Mouse (Mus musculus): ENCODE measurements around the gene Vmn1r233.

The Vmn1r233 gene

DNA sequence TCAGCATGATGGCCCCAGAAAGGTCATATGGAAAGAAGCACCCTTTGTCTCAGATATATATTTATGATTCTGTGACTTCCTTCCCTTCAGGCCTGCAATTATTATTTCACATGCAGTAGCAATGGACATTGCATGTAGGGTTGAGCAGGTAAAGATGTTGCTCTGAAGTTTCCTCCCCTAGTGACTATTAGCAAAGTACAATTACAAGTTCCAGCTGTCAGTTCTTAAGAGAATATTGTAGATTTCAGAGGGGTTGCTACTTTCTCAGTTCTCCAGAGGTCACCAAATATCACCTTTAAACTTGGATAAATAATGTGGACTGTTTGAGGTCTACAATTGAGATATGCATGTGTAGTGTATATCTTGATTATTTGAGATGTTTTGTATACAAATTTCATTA lies at the start of gene Vmn1r233:
Gene Vmn1r233 (minus strand): TSS at position 101 of the 400 bp plus-strand sequence.
- no peak for DNase-seq (ENCODE audit: low read depth, low spot score)

GRCm38 (mm10) chr17:21018410-21019080 lies 22.3 kb upstream of the Vmn1r233 start:
- DNase-seq (ENCODE audit: low read depth, low spot score), result no peak

DNA sequence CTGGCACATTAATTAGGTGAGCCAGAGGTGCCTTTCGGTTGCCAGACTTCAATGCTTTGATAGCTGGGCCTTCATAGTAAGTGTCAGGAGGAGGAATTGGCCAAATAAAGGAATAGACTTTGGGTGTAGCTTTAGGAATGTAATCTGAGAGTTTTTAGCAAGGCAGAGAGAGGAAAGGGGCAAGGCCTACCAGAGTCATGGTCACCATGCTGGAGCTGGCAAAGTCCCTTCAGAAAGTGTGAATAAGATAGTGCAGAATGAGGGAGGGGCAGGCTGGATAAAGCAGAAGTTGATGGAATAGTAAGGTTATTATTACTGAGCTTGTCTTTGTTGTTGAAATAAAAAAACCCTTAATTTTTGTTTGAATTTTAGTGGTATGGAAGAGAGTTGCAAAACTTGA lies 13.5 kb upstream of the Vmn1r233 start:
- DNase-seq (ENCODE audit: low read depth, low spot score), result no peak

DNA sequence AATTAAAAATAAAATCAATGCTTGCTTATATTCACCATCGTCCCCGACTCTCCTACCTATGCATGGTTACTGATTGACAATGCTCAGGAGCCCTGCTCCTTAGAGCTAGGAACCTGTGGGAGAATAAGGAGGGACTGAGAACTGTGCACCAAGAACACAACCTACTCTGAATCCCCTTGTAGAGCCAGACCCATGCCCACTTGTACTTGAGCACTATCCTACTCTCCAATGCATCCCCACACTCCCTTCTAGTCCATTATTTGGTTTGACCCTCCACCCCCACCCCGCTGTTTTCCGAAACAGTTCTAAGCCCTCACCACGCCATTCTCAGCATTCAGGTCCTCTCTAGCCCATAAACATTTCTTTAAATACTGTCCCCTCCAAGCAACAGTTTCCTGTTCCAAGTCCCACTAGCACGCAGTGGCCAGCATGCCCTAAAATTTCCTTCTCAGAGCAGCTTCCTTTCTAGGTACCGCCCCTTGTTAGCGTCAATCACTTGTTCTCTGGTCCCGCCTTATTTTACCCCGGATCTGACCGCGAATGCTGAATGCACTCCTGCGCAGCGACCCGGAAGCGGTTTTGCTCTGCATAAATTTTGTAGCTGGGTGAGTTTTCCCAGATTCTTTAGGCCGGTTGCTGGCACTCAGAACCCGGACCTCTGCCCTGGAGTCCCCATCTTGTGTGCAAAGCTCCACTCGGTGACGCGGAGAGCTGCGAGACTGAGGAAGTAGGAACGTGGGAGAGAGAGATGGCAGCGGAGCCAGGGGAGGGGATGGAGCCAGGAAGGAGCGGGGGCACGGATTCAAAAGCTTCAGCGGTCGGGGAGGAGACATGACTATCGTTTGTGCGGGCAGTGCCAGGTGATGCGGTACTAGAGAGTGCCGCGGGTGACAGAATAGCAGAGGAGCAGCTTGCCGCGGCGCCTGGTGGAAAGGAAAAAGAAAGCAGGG lies 12.4 kb upstream of the Vmn1r233 start, which contains the start of gene Zfp160:
Gene Zfp160 (plus strand): TSS at position 522 of the 950 bp plus-strand sequence.
- peak; percentile 91 for DNase-seq (ENCODE audit: low read depth, low spot score)

- DNase-seq (ENCODE audit: low read depth, low spot score), result no peak
These were observed 2.5 kb downstream of the Vmn1r233 start for GRCm38 (mm10) chr17:20993716-20994115.

- no peak for DNase-seq (ENCODE audit: low read depth, low spot score)
These were observed 29.6 kb downstream of the Vmn1r233 start for GRCm38 (mm10) chr17:20966681-20967080.

- no peak for DNase-seq (ENCODE audit: low read depth, low spot score)
These were observed 30.8 kb downstream of the Vmn1r233 start for GRCm38 (mm10) chr17:20965421-20965820.

DNA sequence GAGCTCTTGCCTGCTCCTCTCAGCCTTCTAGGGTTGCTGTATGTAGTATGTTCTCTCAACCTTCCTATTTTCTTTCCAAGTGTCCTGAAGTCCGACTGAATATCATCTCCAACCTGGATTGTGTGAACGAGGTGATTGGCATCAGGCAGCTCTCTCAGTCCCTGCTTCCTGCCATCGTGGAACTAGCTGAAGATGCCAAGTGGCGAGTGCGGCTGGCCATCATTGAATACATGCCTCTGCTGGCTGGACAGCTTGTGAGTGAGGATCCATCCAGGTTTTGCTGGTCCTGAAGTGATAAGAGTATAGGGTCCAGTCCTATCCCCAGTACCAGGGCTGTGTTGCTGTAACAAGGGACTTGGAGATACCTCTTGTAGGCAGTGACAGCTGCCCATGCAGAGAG lies 35.9 kb downstream of the Vmn1r233 start:
- DNase-seq (ENCODE audit: low read depth, low spot score), result no peak

- no peak for DNase-seq (ENCODE audit: low read depth, low spot score)
These were observed 49.6 kb downstream of the Vmn1r233 start for GRCm38 (mm10) chr17:20946636-20947035.

DNA sequence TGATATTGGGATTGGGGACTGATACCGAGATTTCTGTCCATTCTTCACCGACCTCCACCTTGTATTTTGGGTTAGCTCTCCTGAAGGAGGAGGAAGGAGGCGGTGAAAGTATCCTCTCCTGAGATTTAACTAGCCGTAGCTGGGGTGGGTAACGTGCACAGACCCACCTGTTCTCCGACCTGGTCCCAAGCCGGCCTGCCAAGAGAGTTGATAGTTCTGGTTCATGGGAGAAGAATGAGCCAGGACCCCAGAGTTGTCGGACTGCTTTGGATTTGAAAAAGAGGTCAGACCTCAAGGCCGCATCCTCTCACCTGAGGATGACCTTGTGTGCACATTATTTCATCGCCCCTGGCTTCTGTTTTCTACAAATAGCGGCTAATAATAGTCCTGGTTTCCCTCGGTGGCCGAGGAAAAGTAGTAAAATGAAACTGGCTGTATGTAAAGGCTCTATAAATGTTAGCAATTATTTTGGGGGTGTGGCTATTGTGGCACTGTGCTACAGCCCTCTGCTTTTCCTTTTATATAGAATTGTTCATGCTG lies 50.2 kb downstream of the Vmn1r233 start:
- DNase-seq (ENCODE audit: low read depth, low spot score), result peak; percentile 4

- peak; percentile 99 for DNase-seq (ENCODE audit: low read depth, low spot score)
These were observed 51.0 kb downstream of the Vmn1r233 start, which contains the start of gene Ppp2r1a for GRCm38 (mm10) chr17:20944985-20945891. Gene Ppp2r1a, plus strand, starts transcription at chr17:20945311.

- no peak for DNase-seq (ENCODE audit: low read depth, low spot score)
These were observed 52.0 kb downstream of the Vmn1r233 start for GRCm38 (mm10) chr17:20944226-20944625.

All from mesoderm, embryonic 11.5 days (tissue).